Mouse (Mus musculus) erythroblast, adult 5-6 weeks (primary cell): ENCODE results near the gene Slc12a5. TPM values are rescaled to one million over a fixed set of nuclear protein-coding genes. Genes with fewer than 3 reads are reported as not detected.
A peak's percentile ranks its signal among the peaks of the same experiment; 100 is the strongest.

Experiments
- ATAC-seq: replicated peaks from 2 replicates; pipeline ENCODE4 v1.8.0; 2016; ENCODE audit warnings: moderate number of reproducible peaks, mild to moderate bottlenecking, moderate TSS enrichment, inconsistent platforms; ENCODE audit not compliant: poor library complexity, low FRiP score, severe bottlenecking
- total RNA-seq, 2 experiments: library from RNA; stranded (forward) in 1 of 2; stranded (reverse) in 1 of 2; fragments of 150-400 nt in 1 of 2; fragments of 200-764, 138-1000 nt in 1 of 2; gene quantifications; 2 replicates each; pipeline versions ENCODE4 v1.2.3 to v1.2.4; 2015 to 2017; ENCODE audit warnings: low replicate concordance in 2 of 2

Gene Slc12a5
- total RNA-seq, 2 experiments from 2014 or later, result not detected

DNA sequence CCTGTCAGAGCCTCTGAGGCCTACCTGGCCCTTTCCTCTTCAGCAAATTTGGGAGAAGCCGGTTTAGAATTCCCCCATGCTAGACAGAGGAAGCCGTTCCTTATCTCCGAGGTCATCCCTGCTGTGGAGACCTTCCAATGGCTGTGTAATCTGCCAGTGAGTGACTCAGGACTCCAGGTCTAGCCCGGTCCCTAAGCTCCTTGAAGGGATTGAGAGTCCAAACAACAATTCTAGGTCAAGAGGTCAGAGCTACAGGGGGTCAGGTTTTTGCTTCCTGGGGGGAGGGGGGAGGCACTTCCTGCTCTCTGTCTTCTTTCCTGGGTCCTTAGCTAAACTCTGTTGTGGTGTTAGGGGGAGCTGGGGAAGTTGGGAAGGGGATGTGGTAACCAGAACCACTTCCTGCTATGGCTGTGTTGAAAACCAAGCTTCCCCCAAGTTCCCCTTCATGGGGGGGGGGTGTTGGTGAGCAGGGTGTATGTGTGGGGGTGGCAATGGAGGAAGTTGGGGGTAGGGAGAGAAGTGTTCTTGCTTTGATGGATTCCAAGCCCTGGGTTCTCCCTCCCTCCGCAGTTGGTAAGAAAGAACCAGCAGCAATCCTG is 17.8 kb upstream of the Slc12a5 start:
- no peak for ATAC-seq

DNA sequence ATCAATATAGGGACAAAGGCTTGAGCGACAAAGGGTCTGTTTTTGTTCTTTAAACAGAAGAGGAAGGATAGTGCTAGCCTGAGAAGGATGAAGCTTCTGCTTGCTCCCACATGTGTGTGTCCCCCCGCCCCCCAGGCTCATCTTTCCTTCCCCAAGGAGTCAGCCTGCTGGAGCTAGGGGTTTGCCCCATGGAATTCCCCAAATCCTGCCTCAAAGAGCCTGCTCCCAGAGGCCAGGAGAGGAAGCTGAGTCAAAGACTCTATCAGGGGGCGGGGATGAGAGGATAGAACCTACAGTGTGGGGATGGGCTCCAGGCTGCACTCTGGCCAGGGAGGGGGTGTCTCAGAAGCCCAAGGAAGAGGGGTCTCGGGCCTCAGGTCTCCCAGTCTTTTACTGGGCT is 13.1 kb upstream of the Slc12a5 start:
- ATAC-seq, result no peak

GRCm38 (mm10) chr2:164947930-164948329 is 12.7 kb upstream of the Slc12a5 start:
- no peak for ATAC-seq

DNA sequence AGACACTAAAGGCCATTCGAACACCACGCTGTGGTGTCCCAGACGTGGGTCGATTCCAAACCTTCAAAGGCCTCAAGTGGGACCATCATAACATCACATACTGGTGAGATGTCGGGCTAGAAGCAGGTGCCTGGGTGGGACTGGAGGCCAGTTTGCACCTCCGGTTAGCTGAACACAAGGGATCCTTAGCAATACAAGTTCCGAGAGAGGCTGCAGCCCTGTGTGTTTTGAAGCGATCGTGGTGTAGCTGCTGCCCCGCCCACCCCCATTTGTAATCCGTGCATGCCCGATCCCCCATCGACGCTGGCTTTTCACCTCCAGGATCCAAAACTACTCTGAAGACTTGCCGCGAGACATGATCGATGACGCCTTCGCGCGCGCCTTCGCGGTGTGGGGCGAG is 11.6 kb upstream of the Slc12a5 start:
- no peak for ATAC-seq

DNA sequence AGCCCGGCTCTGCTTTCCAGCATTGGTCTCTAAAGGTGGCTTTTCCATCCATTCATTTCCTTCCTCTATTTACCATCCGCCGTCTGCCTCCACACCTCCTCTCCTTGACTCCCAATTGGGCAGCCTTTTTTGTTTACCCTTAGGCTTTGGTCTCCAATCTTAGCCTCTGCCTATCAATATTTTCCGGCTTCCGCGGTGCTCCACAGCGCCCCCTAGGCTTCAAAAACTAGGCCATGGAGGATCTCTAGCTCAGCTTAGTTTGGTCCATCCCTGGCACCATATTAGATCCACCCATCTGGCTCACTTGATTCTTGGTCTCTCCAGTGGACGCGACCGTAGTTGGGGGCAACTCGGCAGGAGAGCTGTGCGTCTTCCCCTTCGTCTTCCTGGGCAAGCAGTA is 10.1 kb upstream of the Slc12a5 start:
- no peak for ATAC-seq

DNA sequence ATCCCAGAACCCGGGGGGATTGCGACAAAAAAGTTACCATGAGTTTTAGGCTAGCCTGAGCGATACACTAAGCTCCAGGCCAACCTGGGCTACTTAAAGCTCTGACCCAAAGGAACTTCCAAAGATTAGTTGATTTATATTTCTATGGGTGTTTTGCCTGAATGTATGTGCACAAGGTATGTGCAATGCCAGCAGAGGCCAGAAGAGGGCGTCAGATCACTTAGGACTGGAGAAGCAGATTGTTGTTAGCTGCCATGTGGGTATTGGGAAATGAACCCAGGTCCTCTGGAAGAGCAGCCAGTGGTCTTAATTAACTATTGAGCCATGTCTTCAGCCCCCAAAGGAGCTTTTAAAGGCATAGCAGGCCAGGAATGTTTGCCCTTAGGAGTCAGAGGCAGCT is 8.9 kb upstream of the Slc12a5 start:
- ATAC-seq, result no peak

- no peak for ATAC-seq
Observed at GRCm38 (mm10) chr2:164952448-164952847, 8.2 kb upstream of the Slc12a5 start.

GRCm38 (mm10) chr2:164953224-164953623 is 7.4 kb upstream of the Slc12a5 start:
- ATAC-seq, result peak; percentile 73

DNA sequence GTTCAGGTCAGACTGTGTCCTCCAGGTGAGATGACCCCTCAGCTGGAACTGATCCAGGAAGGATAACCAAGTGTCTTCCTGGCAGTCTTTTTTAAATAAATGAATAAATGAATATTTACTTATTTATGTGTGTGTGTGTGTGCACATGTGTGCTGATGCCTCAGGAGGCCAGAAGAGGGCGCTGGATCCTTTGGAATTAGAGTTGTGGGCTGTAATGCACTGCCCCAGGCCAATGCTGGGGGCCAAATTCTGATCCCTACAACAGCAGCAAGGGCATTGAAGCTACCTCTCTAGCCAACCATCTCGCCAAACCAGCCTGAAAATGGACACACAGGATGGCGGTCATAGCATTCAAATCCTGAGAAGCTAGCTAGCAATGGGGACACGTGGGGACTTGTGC is 4.9 kb upstream of the Slc12a5 start:
- no peak for ATAC-seq

DNA sequence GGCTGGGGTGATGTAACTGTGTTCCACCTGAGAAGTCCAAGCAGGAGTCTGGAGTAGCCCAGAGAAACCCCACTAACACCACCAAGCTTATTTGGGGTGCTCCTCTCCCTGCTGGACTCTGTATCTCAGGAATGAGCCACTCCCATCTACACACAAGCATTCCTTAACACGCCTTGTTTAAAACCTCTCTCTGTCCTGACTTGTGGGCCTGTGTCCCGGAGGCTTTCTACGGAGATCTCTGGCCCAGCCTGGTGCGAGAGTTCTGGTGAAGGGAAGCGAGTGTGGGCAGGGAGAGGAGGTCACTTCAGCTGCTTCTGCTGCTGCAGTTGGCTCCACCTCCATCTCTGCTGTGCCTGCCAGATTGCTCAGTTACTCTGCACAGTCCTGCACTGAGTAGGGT is 4.4 kb upstream of the Slc12a5 start:
- no peak for ATAC-seq

- no peak for ATAC-seq
Observed at GRCm38 (mm10) chr2:164957548-164958315, 2.9 kb upstream of the Slc12a5 start.

DNA sequence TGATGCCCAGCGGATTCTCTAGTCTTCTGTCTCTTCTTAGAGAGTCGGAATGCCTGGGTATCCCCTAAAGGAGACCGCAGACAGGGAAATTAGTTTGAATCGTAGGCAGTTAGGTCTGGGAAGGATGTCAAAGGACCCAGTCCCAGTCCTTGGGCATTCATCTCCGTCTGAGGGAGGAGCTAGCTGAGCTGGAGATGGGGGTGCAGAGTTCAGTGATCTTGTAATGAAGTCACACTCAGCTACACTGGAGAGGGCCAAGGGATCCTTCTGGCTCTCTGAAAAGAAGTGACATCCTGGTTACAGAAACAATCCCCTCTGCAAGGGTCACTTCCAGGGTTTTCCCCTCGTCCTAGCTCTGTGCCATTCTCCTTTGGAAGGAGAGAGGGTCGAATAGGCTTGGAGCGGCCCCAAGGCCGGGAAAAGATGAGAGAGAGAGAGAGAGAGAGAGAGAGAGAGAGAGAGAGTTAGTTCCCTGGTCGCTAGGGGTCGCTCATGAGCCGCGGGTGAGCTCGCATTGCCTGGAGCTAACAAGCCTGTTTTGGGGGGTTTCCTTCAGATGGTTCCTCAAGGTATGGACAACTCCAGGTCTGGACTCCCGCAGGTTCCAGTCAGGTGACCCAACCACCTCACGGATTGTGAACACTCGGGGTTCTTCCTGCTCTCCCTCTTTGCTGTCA is 1.0 kb downstream of the Slc12a5 start:
- 0 out of 2 replicates have a peak, but pooled peaks have one; percentile 33 for ATAC-seq

GRCm38 (mm10) chr2:164962183-164962580 is 1.6 kb downstream of the Slc12a5 start:
- no peak for ATAC-seq

DNA sequence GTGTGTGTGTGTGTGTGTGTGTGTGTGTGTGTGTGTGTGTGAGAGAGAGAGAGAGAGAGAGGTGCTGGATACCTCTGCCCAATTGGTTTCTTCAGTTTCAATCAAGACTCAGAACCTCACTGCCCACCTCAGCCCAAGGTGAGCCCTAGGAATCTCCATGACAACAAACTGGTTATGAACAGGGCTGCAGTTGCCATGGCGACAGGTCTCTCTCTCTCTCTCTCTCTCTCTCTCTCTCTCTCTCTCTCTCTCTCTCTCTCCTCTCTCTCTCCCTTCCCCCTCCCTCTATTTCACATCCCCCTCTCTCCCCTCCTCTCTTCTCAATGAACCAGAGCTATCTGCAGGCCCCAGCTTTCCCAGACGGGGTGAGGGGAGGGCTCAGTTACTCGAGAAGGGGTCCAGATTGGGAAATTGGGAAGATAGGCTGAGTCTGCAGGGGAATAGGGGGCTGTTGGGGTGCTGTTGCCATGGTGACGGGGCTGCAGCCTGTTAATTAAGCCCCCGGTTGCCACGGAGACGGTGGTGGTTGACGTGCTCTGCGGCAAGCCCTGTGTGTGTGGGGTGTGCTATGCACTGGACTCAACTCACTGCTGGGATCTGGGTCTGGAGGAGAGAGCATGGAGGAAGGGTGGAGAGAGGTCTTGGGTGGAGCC is 3.8 kb downstream of the Slc12a5 start:
- no peak for ATAC-seq

DNA sequence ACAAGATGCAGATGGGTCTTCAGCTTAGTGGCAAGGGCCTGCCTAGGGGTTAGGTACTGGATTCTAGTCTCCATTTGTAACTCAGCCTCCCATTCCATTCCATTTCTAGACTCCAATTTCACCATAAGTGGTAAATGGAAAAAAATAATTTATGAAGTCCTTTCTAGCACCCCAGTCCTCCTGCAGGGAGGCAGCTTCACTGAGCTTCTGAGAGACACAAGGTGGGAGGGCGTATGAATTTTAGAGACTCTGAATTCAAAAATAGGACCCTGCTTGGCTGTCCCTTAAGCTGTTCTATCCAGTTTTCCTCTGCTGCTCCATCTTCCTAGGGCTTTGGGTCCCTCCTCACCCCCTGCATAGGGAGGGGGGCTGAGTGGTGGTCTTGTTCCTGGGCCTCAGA is 4.4 kb downstream of the Slc12a5 start:
- no peak for ATAC-seq

DNA sequence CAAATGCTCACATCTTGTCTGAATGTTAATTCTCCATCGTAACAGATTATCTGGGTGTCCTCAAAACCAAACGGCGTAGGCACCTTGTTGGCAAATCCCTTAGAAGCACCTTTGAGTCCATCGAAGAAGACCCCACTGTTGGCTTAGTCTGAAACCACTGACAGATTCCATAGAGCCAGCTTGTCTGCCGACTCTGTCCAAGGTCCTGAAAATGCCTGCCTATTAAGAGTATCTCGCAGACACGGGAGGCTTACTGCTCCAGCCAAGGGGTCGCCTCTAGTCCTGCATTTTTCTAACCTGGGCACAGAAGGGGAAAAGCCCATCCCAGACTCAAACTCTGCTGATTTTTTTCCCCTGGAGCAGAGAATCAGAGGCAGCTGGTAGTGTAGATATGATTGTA is 5.8 kb downstream of the Slc12a5 start:
- no peak for ATAC-seq

GRCm38 (mm10) chr2:164967193-164967592 is 6.6 kb downstream of the Slc12a5 start:
- ATAC-seq, result no peak

- ATAC-seq, result no peak
Observed at GRCm38 (mm10) chr2:164967761-164968440, 7.3 kb downstream of the Slc12a5 start.

- ATAC-seq, result no peak
Observed at GRCm38 (mm10) chr2:164968451-164968851, 7.8 kb downstream of the Slc12a5 start.

- no peak for ATAC-seq
Observed at GRCm38 (mm10) chr2:164969348-164969781, 8.8 kb downstream of the Slc12a5 start.
